In the genomic region with DNA sequence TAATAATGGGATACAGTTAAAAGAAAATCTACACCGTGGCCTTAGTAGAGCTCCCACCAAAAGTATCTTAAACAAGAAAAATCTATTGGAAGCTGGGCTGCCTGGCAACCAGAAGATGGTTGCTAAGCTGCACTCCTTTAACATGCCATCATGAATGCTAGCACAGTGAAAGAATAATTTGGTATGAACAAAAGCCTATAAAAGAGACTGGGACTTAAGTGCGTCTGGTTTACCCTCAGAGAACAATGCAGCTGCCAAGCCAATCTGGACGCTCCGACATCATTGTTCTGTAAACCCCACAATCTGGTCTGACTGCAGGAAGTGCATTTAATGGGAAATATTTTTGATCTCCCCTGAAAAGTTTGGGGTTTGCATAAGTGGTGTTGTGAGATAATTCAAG, we compare ENCODE assay signal across 13 mouse cellular contexts. TPM values are rescaled to one million over a fixed set of nuclear protein-coding genes. Genes with fewer than 3 reads are reported as not detected.
A peak's percentile ranks its signal among the peaks of the same experiment; 100 is the strongest.
DNase-seq lines count a peak whose midpoint lies in the region; ATAC-seq and TF ChIP-seq lines count a peak whose summit lies in the region.
"Had no signal": no experiment of that assay in that cellular context is flagged by ENCODE, and none has a peak within 500 bp of the region (broad histone marks: within the 10 kb centered on the region; RNA-seq: fewer than 3 reads in every experiment).

No protein-coding gene starts in this region.

- peak overlapping the region; percentile 46 for H3K4me3 ChIP-seq in embryonic facial prominence, embryonic 10.5 days
- H3K4me3 ChIP-seq in hindbrain, embryonic 11.5 days (ENCODE audit: low read depth, low read length): peak overlapping the region; percentile 23
- peak overlapping the region; percentile 16 for H3K4me3 ChIP-seq in midbrain, embryonic 15.5 days
- H3K4me3 ChIP-seq: megakaryocyte, embryonic 14.5 days had no signal

- intact Hi-C loops in heart, postnatal 14 days (cut with DNase I): no loop called here

- no peaks in the 10 kb centered on the region for H3K9me3 ChIP-seq in embryonic facial prominence, embryonic 10.5 days
- no peaks in the 10 kb centered on the region for H3K9me3 ChIP-seq in hindbrain, embryonic 11.5 days (ENCODE audit: control insufficient read depth, low read length)
- no peaks in the 10 kb centered on the region for H3K9me3 ChIP-seq in midbrain, embryonic 15.5 days
- H3K9me3 ChIP-seq: megakaryocyte, embryonic 14.5 days had no signal

- TF ChIP-seq CTCF in brain, embryonic 14.5 days (IDR thresholded peaks at IDR 0.05; ENCODE audit: borderline replicate concordance, extremely low read depth, insufficient read depth, insufficient read length): no peak

- TF ChIP-seq POLR2A in brain, embryonic 14.5 days (IDR thresholded peaks at IDR 0.05; ENCODE audit: borderline replicate concordance, extremely low read depth, insufficient read depth, insufficient read length, poor library complexity, severe bottlenecking): no peak

- peak overlapping the region; percentile 4; the same call in 1 of the 2 replicates for H3K27ac ChIP-seq in embryonic facial prominence, embryonic 10.5 days (replicated peaks)
- peak overlapping the region; percentile 60 for H3K27ac ChIP-seq in hindbrain, embryonic 11.5 days (ENCODE audit: low read depth, low read length)
- peak overlapping the region; percentile 46 for H3K27ac ChIP-seq in midbrain, embryonic 15.5 days

- H3K9ac ChIP-seq in hindbrain, embryonic 11.5 days (ENCODE audit: low read depth, low read length): no peak overlapping the region
- no peak overlapping the region for H3K9ac ChIP-seq in midbrain, embryonic 15.5 days
- H3K9ac ChIP-seq: liver, postnatal 0 days had no signal

- peaks cover 11% of the 10 kb centered on the region for H3K4me1 ChIP-seq in embryonic facial prominence, embryonic 10.5 days
- no peaks in the 10 kb centered on the region; the same call in 1 of the 2 replicates for H3K4me1 ChIP-seq in hindbrain, embryonic 11.5 days (replicated peaks; ENCODE audit: control insufficient read depth, insufficient read depth, low read length)
- H3K4me1 ChIP-seq in midbrain, embryonic 15.5 days: peaks cover 51% of the 10 kb centered on the region

- 65% methylated on average over 4 of the region's 4 CpGs for whole genome bisulfite sequencing in embryonic facial prominence, embryonic 10.5 days
- WGBS in hindbrain, embryonic 11.5 days: 29% methylated on average over 4 of the region's 4 CpGs
- 10% methylated on average over 4 of the region's 4 CpGs for WGBS in midbrain, embryonic 15.5 days

- H3K27me3 ChIP-seq in embryonic facial prominence, embryonic 10.5 days (replicated peaks; ENCODE audit: low read depth, poor library complexity, severe bottlenecking): no peaks in the 10 kb centered on the region
- no peaks in the 10 kb centered on the region for H3K27me3 ChIP-seq in hindbrain, embryonic 11.5 days (ENCODE audit: control insufficient read depth, insufficient read depth, low read length)
- H3K27me3 ChIP-seq in midbrain, embryonic 15.5 days (replicated peaks): no peaks in the 10 kb centered on the region
- H3K27me3 ChIP-seq: megakaryocyte, embryonic 14.5 days had no signal

- ATAC-seq in hindbrain, embryonic 11.5 days (ENCODE audit: low FRiP score): peak; percentile 79
- ATAC-seq in midbrain, embryonic 15.5 days (replicated peaks): peak; percentile 73
- ATAC-seq: liver, postnatal 0 days had no signal

- peak; percentile 95 for DNase-seq in brain, embryonic 14.5 days (ENCODE audit: low read depth)
- DNase-seq in embryonic facial prominence, embryonic 10.5 days (ENCODE audit: low spot score): peak; percentile 18
- peak; percentile 74 for DNase-seq in hindbrain, embryonic 11.5 days (ENCODE audit: low spot score)
- DNase-seq in ovary, postnatal 36 days (ENCODE audit: low spot score): no peak
- no peak for DNase-seq in left cerebral cortex, adult 8-10 months (ENCODE audit: low spot score in 2 of 2)
- DNase-seq in heart, postnatal 14 days: no peak
- DNase-seq: cerebellum, postnatal 14 days; kidney, postnatal 25 days; left cerebral cortex, postnatal 4 days; liver, postnatal 0 days; thymus, postnatal 36 days had no signal

- H3K36me3 ChIP-seq in embryonic facial prominence, embryonic 10.5 days (replicated peaks): peaks cover 12% of the 10 kb centered on the region
- H3K36me3 ChIP-seq in hindbrain, embryonic 11.5 days (ENCODE audit: control insufficient read depth, insufficient read depth, low read length): peaks cover 2% of the 10 kb centered on the region; the same call in 1 of the 2 replicates
- no peaks in the 10 kb centered on the region for H3K36me3 ChIP-seq in midbrain, embryonic 15.5 days (replicated peaks)

- peak overlapping the region; percentile 30 for H3K4me2 ChIP-seq in hindbrain, embryonic 11.5 days (replicated peaks; ENCODE audit: low read depth, low read length)
- peak overlapping the region; percentile 35 for H3K4me2 ChIP-seq in midbrain, embryonic 15.5 days

RNA-seq across cellular contexts. Expression of gene Zc3h12c, which starts 22.1 kb away (rescaled TPM):
- polyA plus RNA-seq in brain, embryonic 14.5 days (2012; rRNA removed): 8.5 and 10.1 TPM in 2 replicates
- polyA plus RNA-seq in embryonic facial prominence, embryonic 10.5 days (2016; fragmentation: Nextera tagmentation; extraction: Ambion mirVana): 3.8 and 4.4 TPM in 2 replicates
- 12.6 and 16.2 TPM in 2 replicates for polyA plus RNA-seq in hindbrain, embryonic 11.5 days (2014; fragmentation: Nextera tagmentation; extraction: Ambion mirVana)
- 6.0 and 6.4 TPM in 2 replicates for polyA plus RNA-seq in midbrain, embryonic 15.5 days (2015; fragmentation: Nextera tagmentation; extraction: Ambion mirVana)
- total RNA-seq in left cerebral cortex, adult 8-10 months (2022): 10 to 100 TPM; 12.1 to 13.6 (median 13.3) TPM
- 1 to 10 TPM; 9.5 to 9.8 TPM for total RNA-seq in heart, postnatal 14 days (2021)

Comparison
In these comparisons a context has a peak if more than half of its experiments do, and no peak if none do; other contexts are left out.
1. DNase-seq: peak in brain, embryonic 14.5 days (single experiment), embryonic facial prominence, embryonic 10.5 days (single experiment) and hindbrain, embryonic 11.5 days (single experiment); none in ovary, postnatal 36 days (single experiment), left cerebral cortex, adult 8-10 months (0 of 2) and heart, postnatal 14 days (0 of 2).
2. H3K27ac ChIP-seq: peak in every context shown above with its lines; median percentile 60 in hindbrain, embryonic 11.5 days; 46 in midbrain, embryonic 15.5 days; 4 in embryonic facial prominence, embryonic 10.5 days.
3. Peak in every context shown above with its lines, with median percentiles within 50 percentile points of each other: H3K4me3 ChIP-seq.